ENCODE assay signal across 19 mouse cellular contexts in genomic region chr12:9995670-9996069, GRCm38 (mm10).
DNase-seq lines count a peak whose midpoint lies in the region; ATAC-seq and TF ChIP-seq lines count a peak whose summit lies in the region.
"Had no signal": no experiment of that assay in that cellular context is flagged by ENCODE, and none has a peak within 500 bp of the region (broad histone marks: within the 10 kb centered on the region; RNA-seq: fewer than 3 reads in every experiment).

No protein-coding gene starts in this region.

- H3K9me3 ChIP-seq in intestine, embryonic 14.5 days (ENCODE audit: control insufficient read depth, low read length), result no peaks in the 10 kb centered on the region
- H3K9me3 ChIP-seq in intestine, postnatal 0 days (ENCODE audit: control insufficient read depth), result no peaks in the 10 kb centered on the region
- H3K9me3 ChIP-seq in lung, embryonic 16.5 days (ENCODE audit: control insufficient read depth, low read length), result no peaks in the 10 kb centered on the region
- H3K9me3 ChIP-seq in intestine, embryonic 15.5 days, result no peaks in the 10 kb centered on the region
- no peaks in the 10 kb centered on the region for H3K9me3 ChIP-seq in stomach, embryonic 16.5 days (replicated peaks; ENCODE audit: control insufficient read depth, low read length)
- no peaks in the 10 kb centered on the region for H3K9me3 ChIP-seq in hindbrain, embryonic 11.5 days (ENCODE audit: control insufficient read depth, low read length)
- H3K9me3 ChIP-seq: embryonic facial prominence, embryonic 13.5 days; forebrain, embryonic 12.5 days; heart, embryonic 13.5 days; hindbrain, embryonic 12.5 days had no signal

- H3K36me3 ChIP-seq in intestine, embryonic 14.5 days (ENCODE audit: control insufficient read depth, insufficient read depth, low read length), result no peaks in the 10 kb centered on the region
- no peaks in the 10 kb centered on the region for H3K36me3 ChIP-seq in intestine, postnatal 0 days (ENCODE audit: control insufficient read depth, insufficient read depth)
- H3K36me3 ChIP-seq in lung, embryonic 16.5 days (ENCODE audit: control insufficient read depth, insufficient read depth, low read length), result no peaks in the 10 kb centered on the region
- no peaks in the 10 kb centered on the region for H3K36me3 ChIP-seq in intestine, embryonic 15.5 days
- H3K36me3 ChIP-seq in stomach, embryonic 16.5 days (ENCODE audit: control insufficient read depth, insufficient read depth, low read length), result no peaks in the 10 kb centered on the region
- H3K36me3 ChIP-seq in hindbrain, embryonic 11.5 days (ENCODE audit: control insufficient read depth, insufficient read depth, low read length), result no peaks in the 10 kb centered on the region
- H3K36me3 ChIP-seq: embryonic facial prominence, embryonic 13.5 days; forebrain, embryonic 12.5 days; heart, embryonic 13.5 days; hindbrain, embryonic 12.5 days had no signal

- no peak; the same call in 1 of the 2 replicates for ATAC-seq in intestine, embryonic 14.5 days (replicated peaks; ENCODE audit: low FRiP score, low TSS enrichment, low read depth)
- ATAC-seq in intestine, postnatal 0 days, result no peak
- ATAC-seq in lung, embryonic 16.5 days (ENCODE audit: low read depth), result peak; percentile 72
- ATAC-seq in intestine, embryonic 15.5 days, result peak; percentile 56
- ATAC-seq in stomach, embryonic 16.5 days (ENCODE audit: insufficient read depth, low FRiP score), result peak; percentile 63; the same call in 1 of the 2 replicates
- ATAC-seq in hindbrain, embryonic 11.5 days (ENCODE audit: low FRiP score), result no peak
- ATAC-seq: forebrain, embryonic 16.5 days had no signal

- no peak for DNase-seq in intestine, embryonic 14.5 days (ENCODE audit: low spot score)
- no peak for DNase-seq in lung, postnatal 25 days (ENCODE audit: low spot score)
- no peak for DNase-seq in gastrocnemius, adult 18-20 months (ENCODE audit: low spot score)
- no peak for DNase-seq in hindbrain, embryonic 11.5 days (ENCODE audit: low spot score)
- DNase-seq: adrenal gland, postnatal 14 days; cerebellum, adult 18-20 months; cerebellum, adult 9-11 months; cerebellum, postnatal 36 days; gastrocnemius, postnatal 14 days; heart, postnatal 36 days had no signal

- H3K27ac ChIP-seq in intestine, embryonic 14.5 days (ENCODE audit: low read depth), result peak overlapping the region; percentile 66
- H3K27ac ChIP-seq in intestine, postnatal 0 days (ENCODE audit: low read depth, low read length), result no peak overlapping the region
- H3K27ac ChIP-seq in lung, embryonic 16.5 days (ENCODE audit: low read length), result no peak overlapping the region
- no peak overlapping the region for H3K27ac ChIP-seq in intestine, embryonic 15.5 days
- H3K27ac ChIP-seq in stomach, embryonic 16.5 days (ENCODE audit: low read length), result no peak overlapping the region
- H3K27ac ChIP-seq in hindbrain, embryonic 11.5 days (ENCODE audit: low read depth, low read length), result no peak overlapping the region
- H3K27ac ChIP-seq: forebrain, embryonic 12.5 days; heart, embryonic 13.5 days; hindbrain, embryonic 12.5 days had no signal

- H3K9ac ChIP-seq in intestine, embryonic 14.5 days (ENCODE audit: low read length), result no peak overlapping the region
- no peak overlapping the region for H3K9ac ChIP-seq in intestine, postnatal 0 days (ENCODE audit: low read depth, low read length)
- H3K9ac ChIP-seq in lung, embryonic 16.5 days (ENCODE audit: low read length), result no peak overlapping the region
- no peak overlapping the region for H3K9ac ChIP-seq in intestine, embryonic 15.5 days
- H3K9ac ChIP-seq in stomach, embryonic 16.5 days (ENCODE audit: low read length), result no peak overlapping the region
- no peak overlapping the region for H3K9ac ChIP-seq in hindbrain, embryonic 11.5 days (ENCODE audit: low read depth, low read length)
- H3K9ac ChIP-seq: embryonic facial prominence, embryonic 13.5 days; forebrain, embryonic 12.5 days; heart, embryonic 13.5 days; hindbrain, embryonic 12.5 days had no signal

- no peaks in the 10 kb centered on the region for H3K27me3 ChIP-seq in intestine, embryonic 14.5 days (replicated peaks; ENCODE audit: control insufficient read depth, insufficient read depth, low read length)
- H3K27me3 ChIP-seq in intestine, postnatal 0 days (replicated peaks; ENCODE audit: control insufficient read depth, insufficient read depth, low read length), result no peaks in the 10 kb centered on the region
- H3K27me3 ChIP-seq in lung, embryonic 16.5 days (ENCODE audit: control insufficient read depth, insufficient read depth, low read depth, low read length), result no peaks in the 10 kb centered on the region
- H3K27me3 ChIP-seq in intestine, embryonic 15.5 days (replicated peaks), result no peaks in the 10 kb centered on the region
- H3K27me3 ChIP-seq in stomach, embryonic 16.5 days (ENCODE audit: control insufficient read depth, insufficient read depth, low read length), result no peaks in the 10 kb centered on the region
- no peaks in the 10 kb centered on the region for H3K27me3 ChIP-seq in hindbrain, embryonic 11.5 days (ENCODE audit: control insufficient read depth, insufficient read depth, low read length)
- H3K27me3 ChIP-seq: embryonic facial prominence, embryonic 13.5 days; forebrain, embryonic 12.5 days; heart, embryonic 13.5 days; hindbrain, embryonic 12.5 days had no signal

- H3K4me3 ChIP-seq in intestine, embryonic 14.5 days (ENCODE audit: low read depth, low read length), result no peak overlapping the region
- H3K4me3 ChIP-seq in intestine, postnatal 0 days (ENCODE audit: low read depth, low read length), result no peak overlapping the region
- no peak overlapping the region for H3K4me3 ChIP-seq in lung, embryonic 16.5 days (ENCODE audit: low read length)
- H3K4me3 ChIP-seq in intestine, embryonic 15.5 days (replicated peaks), result no peak overlapping the region
- H3K4me3 ChIP-seq in stomach, embryonic 16.5 days (replicated peaks; ENCODE audit: low read length), result no peak overlapping the region
- no peak overlapping the region for H3K4me3 ChIP-seq in hindbrain, embryonic 11.5 days (ENCODE audit: low read depth, low read length)
- H3K4me3 ChIP-seq: embryonic facial prominence, embryonic 13.5 days; forebrain, embryonic 12.5 days; heart, embryonic 13.5 days; hindbrain, embryonic 12.5 days had no signal

- 30% methylated on average over 3 of the region's 3 CpGs for WGBS in intestine, embryonic 14.5 days
- 45% methylated on average over 3 of the region's 3 CpGs for WGBS in intestine, postnatal 0 days
- WGBS in lung, embryonic 16.5 days, result 34% methylated on average over 3 of the region's 3 CpGs
- WGBS in intestine, embryonic 15.5 days, result 48% methylated on average over 3 of the region's 3 CpGs
- WGBS in stomach, embryonic 16.5 days, result 48% methylated on average over 3 of the region's 3 CpGs
- 76% methylated on average over 3 of the region's 3 CpGs for WGBS in hindbrain, embryonic 11.5 days

- H3K4me1 ChIP-seq in intestine, embryonic 14.5 days (replicated peaks; ENCODE audit: control insufficient read depth, insufficient read depth, low read length), result peaks cover 8% of the 10 kb centered on the region; the same call in 1 of the 2 replicates
- no peaks in the 10 kb centered on the region for H3K4me1 ChIP-seq in intestine, postnatal 0 days (replicated peaks; ENCODE audit: control insufficient read depth, insufficient read depth, low read length)
- H3K4me1 ChIP-seq in lung, embryonic 16.5 days (replicated peaks; ENCODE audit: control insufficient read depth, insufficient read depth, low read length), result peaks cover 11% of the 10 kb centered on the region
- no peaks in the 10 kb centered on the region; the same call in 1 of the 2 replicates for H3K4me1 ChIP-seq in intestine, embryonic 15.5 days (replicated peaks)
- no peaks in the 10 kb centered on the region for H3K4me1 ChIP-seq in stomach, embryonic 16.5 days (ENCODE audit: control insufficient read depth, insufficient read depth, low read length)
- no peaks in the 10 kb centered on the region for H3K4me1 ChIP-seq in hindbrain, embryonic 11.5 days (replicated peaks; ENCODE audit: control insufficient read depth, insufficient read depth, low read length)
- H3K4me1 ChIP-seq: forebrain, embryonic 12.5 days; heart, embryonic 13.5 days; hindbrain, embryonic 12.5 days had no signal

- H3K4me2 ChIP-seq in intestine, embryonic 14.5 days (ENCODE audit: low read length), result no peak overlapping the region
- H3K4me2 ChIP-seq in intestine, postnatal 0 days (replicated peaks; ENCODE audit: low read depth), result no peak overlapping the region
- H3K4me2 ChIP-seq in lung, embryonic 16.5 days (ENCODE audit: low read depth, low read length), result no peak overlapping the region
- no peak overlapping the region for H3K4me2 ChIP-seq in intestine, embryonic 15.5 days (replicated peaks)
- H3K4me2 ChIP-seq in stomach, embryonic 16.5 days (ENCODE audit: low read depth, low read length), result no peak overlapping the region
- H3K4me2 ChIP-seq in hindbrain, embryonic 11.5 days (replicated peaks; ENCODE audit: low read depth, low read length), result no peak overlapping the region
- H3K4me2 ChIP-seq: embryonic facial prominence, embryonic 13.5 days; forebrain, embryonic 12.5 days; heart, embryonic 13.5 days; hindbrain, embryonic 12.5 days had no signal

- TF ChIP-seq CTCF in intestine, postnatal 0 days (IDR thresholded peaks at IDR 0.05; ENCODE audit: low read depth), result no peak

Comparison
In these comparisons a context has a peak if more than half of its experiments do, and no peak if none do; other contexts are left out.
1. ATAC-seq: peak in lung, embryonic 16.5 days (single experiment), intestine, embryonic 15.5 days (single experiment) and stomach, embryonic 16.5 days (single experiment); none in intestine, embryonic 14.5 days (single experiment), intestine, postnatal 0 days (single experiment) and hindbrain, embryonic 11.5 days (single experiment).